Mouse (Mus musculus) adipocyte (in vitro differentiated cells): ENCODE results near the gene Rpl10a.
"Not testable (repeated sequence)": the region's sequence is repeated elsewhere in the genome, so short reads cannot be mapped to it uniquely, and the experiment has no call there.

Source experiments
- DNase-seq: peaks from one replicate; pipeline ENCODE4 v3.0.0-alpha.2; 2016; ENCODE audit warnings: low spot score

Rpl10a gene

GRCm38 (mm10) chr17:28358576-28359261 is 30.4 kb downstream of the Rpl10a start:
- not testable (repeated sequence) for DNase-seq

- no peak for DNase-seq
Measured at GRCm38 (mm10) chr17:28360531-28361277, 32.4 kb downstream of the Rpl10a start.

GRCm38 (mm10) chr17:28361921-28362652 is 33.8 kb downstream of the Rpl10a start:
- no peak for DNase-seq

- no peak for DNase-seq
Measured at GRCm38 (mm10) chr17:28362653-28363292, 34.5 kb downstream of the Rpl10a start.

GRCm38 (mm10) chr17:28363507-28363906 is 35.2 kb downstream of the Rpl10a start:
- no peak for DNase-seq

GRCm38 (mm10) chr17:28365122-28365521 is 36.9 kb downstream of the Rpl10a start, which contains the start of gene Tulp1:
Gene Tulp1 (minus strand): TSS chr17:28365222.
- no peak for DNase-seq

GRCm38 (mm10) chr17:28368449-28368848 is 40.2 kb downstream of the Rpl10a start:
- peak; percentile 66 for DNase-seq

- DNase-seq, result no peak
Measured at GRCm38 (mm10) chr17:28369056-28369455, 40.8 kb downstream of the Rpl10a start.

- peak; percentile 31 for DNase-seq
Measured at GRCm38 (mm10) chr17:28371286-28371685, 43.0 kb downstream of the Rpl10a start.

GRCm38 (mm10) chr17:28371941-28372340 is 43.7 kb downstream of the Rpl10a start:
- no peak for DNase-seq

- peak; percentile 51 for DNase-seq
Measured at GRCm38 (mm10) chr17:28373821-28374220, 45.5 kb downstream of the Rpl10a start.

- DNase-seq, result no peak
Measured at GRCm38 (mm10) chr17:28374494-28374893, 46.2 kb downstream of the Rpl10a start.

GRCm38 (mm10) chr17:28375592-28376061 is 47.4 kb downstream of the Rpl10a start:
- no peak for DNase-seq

- no peak for DNase-seq
Measured at GRCm38 (mm10) chr17:28380255-28380654, 52.0 kb downstream of the Rpl10a start.
